In the genomic region with DNA sequence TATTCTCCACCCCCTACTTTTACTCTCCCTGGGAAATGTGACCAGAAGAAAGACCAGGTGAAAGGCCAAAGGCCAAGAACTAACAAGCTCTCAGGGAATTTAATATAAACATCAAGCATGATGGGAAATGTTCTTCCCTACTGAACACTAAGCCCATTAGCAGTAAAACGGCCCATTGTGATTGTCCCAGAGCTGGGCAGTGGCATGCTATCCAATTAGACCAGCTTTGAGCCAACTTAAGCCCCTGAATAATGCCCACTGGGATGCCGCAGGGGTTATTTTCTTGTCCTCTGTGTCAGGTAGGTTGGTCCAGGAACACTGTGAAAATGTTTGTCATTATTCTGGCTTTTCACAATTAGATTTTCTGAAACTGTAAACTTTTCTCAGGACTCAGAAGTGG, we compare ENCODE assay signal across 31 mouse cellular contexts.
DNase-seq lines count a peak whose midpoint lies in the region; ATAC-seq and TF ChIP-seq lines count a peak whose summit lies in the region.
"Had no signal": no experiment of that assay in that cellular context is flagged by ENCODE, and none has a peak within 500 bp of the region (broad histone marks: within the 10 kb centered on the region; RNA-seq: fewer than 3 reads in every experiment).

No protein-coding gene starts in this region.

- H3K4me2 ChIP-seq in hindbrain, embryonic 12.5 days (replicated peaks) = no peak overlapping the region
- H3K4me2 ChIP-seq: embryonic facial prominence, embryonic 13.5 days; heart, embryonic 11.5 days; hindbrain, embryonic 14.5 days had no signal

- TF ChIP-seq POLR2A in brain, embryonic 14.5 days (IDR thresholded peaks at IDR 0.05; ENCODE audit: borderline replicate concordance, extremely low read depth, insufficient read depth, insufficient read length, poor library complexity, severe bottlenecking) = no peak

- peak; percentile 24 for DNase-seq in embryo, embryonic 10.5 days (ENCODE audit: low spot score)
- DNase-seq in embryo, embryonic 9.5 days (ENCODE audit: extremely low spot score) = no peak
- peak; percentile 37 for DNase-seq in brain, embryonic 14.5 days (ENCODE audit: low read depth)
- peak; percentile 74 for DNase-seq in retina, postnatal 1 day
- no peak for DNase-seq in left cerebral cortex, adult 9 months (ENCODE audit: low spot score in 2 of 2)
- DNase-seq: adrenal gland, postnatal 10 days; adrenal gland, postnatal 36 days; B cell, adult 2 months; cerebellum, adult 11 months; cerebellum, adult 2 months; cerebellum, adult 9-11 months; cerebellum, postnatal 25 days; gastrocnemius, postnatal 25 days; heart, adult 2 months; heart, postnatal 36 days; kidney, adult 18-20 months had no signal

- H3K9me3 ChIP-seq in hindbrain, embryonic 12.5 days (replicated peaks) = no peaks in the 10 kb centered on the region
- H3K9me3 ChIP-seq: embryonic facial prominence, embryonic 10.5 days; embryonic facial prominence, embryonic 13.5 days; forebrain, embryonic 10.5 days; G1E; hindbrain, embryonic 10.5 days had no signal

- no peak overlapping the region for H3K4me3 ChIP-seq in hindbrain, embryonic 12.5 days
- H3K4me3 ChIP-seq: embryonic facial prominence, embryonic 10.5 days; embryonic facial prominence, embryonic 13.5 days; erythroblast, embryonic 14.5 days; forebrain, embryonic 10.5 days; heart, adult 2 months; hindbrain, embryonic 10.5 days had no signal

- no peak for TF ChIP-seq CTCF in brain, embryonic 14.5 days (IDR thresholded peaks at IDR 0.05; ENCODE audit: borderline replicate concordance, extremely low read depth, insufficient read depth, insufficient read length)

- no peak overlapping the region for H3K9ac ChIP-seq in hindbrain, embryonic 12.5 days
- H3K9ac ChIP-seq: embryonic facial prominence, embryonic 13.5 days; hindbrain, embryonic 14.5 days had no signal

- no peaks in the 10 kb centered on the region for H3K36me3 ChIP-seq in hindbrain, embryonic 12.5 days
- H3K36me3 ChIP-seq: embryonic facial prominence, embryonic 10.5 days; embryonic facial prominence, embryonic 13.5 days; forebrain, embryonic 10.5 days; G1E; hindbrain, embryonic 10.5 days had no signal

- H3K4me1 ChIP-seq in hindbrain, embryonic 12.5 days = no peaks in the 10 kb centered on the region
- H3K4me1 ChIP-seq: embryonic facial prominence, embryonic 13.5 days had no signal

- H3K27me3 ChIP-seq in hindbrain, embryonic 12.5 days = no peaks in the 10 kb centered on the region
- H3K27me3 ChIP-seq: CH12.LX; embryonic facial prominence, embryonic 13.5 days; Patski had no signal

- 63% methylated on average over 2 of the region's 2 CpGs for WGBS in hindbrain, embryonic 12.5 days

- no peak overlapping the region for H3K27ac ChIP-seq in hindbrain, embryonic 12.5 days
- H3K27ac ChIP-seq: embryonic facial prominence, embryonic 10.5 days; embryonic facial prominence, embryonic 13.5 days; heart, adult 2 months; hindbrain, embryonic 14.5 days; hindbrain, postnatal 0 days had no signal

- no peak for ATAC-seq in hindbrain, embryonic 12.5 days (ENCODE audit: low FRiP score)
- ATAC-seq: forebrain, embryonic 14.5 days; hindbrain, postnatal 0 days; inflammation-experienced regulatory T-cells, adult 6 months; intestine, embryonic 16.5 days; Patski had no signal

Comparison
In these comparisons a context has a peak if more than half of its experiments do, and no peak if none do; other contexts are left out.
1. DNase-seq: peak in embryo, embryonic 10.5 days (single experiment), brain, embryonic 14.5 days (single experiment) and retina, postnatal 1 day (single experiment); none in embryo, embryonic 9.5 days (single experiment) and left cerebral cortex, adult 9 months (0 of 2).